Mouse (Mus musculus) embryonic facial prominence, embryonic 15.5 days (tissue): ENCODE data around the gene Zc3h12b. TPM values are rescaled to one million over a fixed set of nuclear protein-coding genes. Genes with fewer than 3 reads are reported as not detected.

Experiments
- ATAC-seq: fragments of 200-750 bp; cut with Nextera tagmentation; 2 replicates; pipeline ENCODE4 v1.8.0; 2017; ENCODE audit warnings: low read depth, moderate TSS enrichment; ENCODE audit not compliant: insufficient number of reproducible peaks, low FRiP score, low TSS enrichment
- H3K27ac ChIP-seq: fragments of 300-500 bp; sonication (generic); replicated peaks from 2 replicates; pipeline ENCODE4 v1.5.1; 2015; ENCODE audit warnings: mild to moderate bottlenecking, inconsistent platforms
- H3K27me3 ChIP-seq: fragments of 300-500 bp; sonication (generic); 2 replicates; pipeline ENCODE4 v1.6.1; 2015; ENCODE audit warnings: inconsistent platforms
- H3K36me3 ChIP-seq: fragments of 300-500 bp; sonication (generic); 2 replicates; pipeline ENCODE4 v1.6.1; 2015; ENCODE audit warnings: mild to moderate bottlenecking, inconsistent platforms
- H3K4me1 ChIP-seq: fragments of 300-500 bp; sonication (generic); 2 replicates; pipeline ENCODE4 v1.6.1; 2015; ENCODE audit warnings: inconsistent platforms
- H3K4me2 ChIP-seq: fragments of 300-500 bp; sonication (generic); replicated peaks from 2 replicates; pipeline ENCODE4 v1.6.1; 2015; ENCODE audit warnings: mild to moderate bottlenecking, inconsistent platforms
- H3K4me3 ChIP-seq: fragments of 300-500 bp; sonication (generic); replicated peaks from 2 replicates; pipeline ENCODE4 v1.5.1; 2015; ENCODE audit warnings: mild to moderate bottlenecking, inconsistent platforms
- H3K9ac ChIP-seq: fragments of 300-500 bp; sonication (generic); 2 replicates; pipeline ENCODE4 v1.6.1; 2015; ENCODE audit warnings: inconsistent platforms
- H3K9me3 ChIP-seq: fragments of 300-500 bp; sonication (generic); replicated peaks from 2 replicates; pipeline ENCODE4 v1.6.1; 2016; ENCODE audit warnings: inconsistent platforms
- WGBS: fragments of 180-500 bp; shearing (Covaris S2); methylation state at CpG from one replicate; pipeline ENCODE4 v1.1.7; 2015; 5-methylcytosine and 5-hydroxymethylcytosine counted together
- polyA plus RNA-seq: library from polyadenylated mRNA; unstranded; fragments of >200 nt; fragmentation: Nextera tagmentation; extraction: Ambion mirVana; gene quantifications from 2 replicates; pipeline ENCODE4 v1.2.1, GENCODE M21; 2015

Zc3h12b gene
- 3.1 and 3.4 TPM in 2 replicates for polyA plus RNA-seq

GRCm38 (mm10) chrX:95711227-95712111, at the start of gene Zc3h12b:
TSS of gene Zc3h12b (plus strand) at chrX:95711678.
- Histone ChIP-seq H3K27me3 (no peaks in the 10 kb centered on the region), H3K9me3 (no peaks in the 10 kb centered on the region), H3K4me3 (peak within 1 kb of the TSS; percentile 51), H3K36me3 (no peaks in the 10 kb centered on the region), H3K9ac (0 out of 2 replicates have a peak within 1 kb of the TSS, but pooled peaks have one; percentile 1), H3K27ac (peak within 1 kb of the TSS; percentile 80), H3K4me2 (peak within 1 kb of the TSS; percentile 45), H3K4me1 (no peaks in the 10 kb centered on the region)
- peak; percentile 94 for ATAC-seq
- WGBS = 18% methylated on average over 46 of the region's 46 CpGs

- Histone ChIP-seq H3K9ac (no peak overlapping the region), H3K4me1 (no peaks in the 10 kb centered on the region), H3K36me3 (no peaks in the 10 kb centered on the region), H3K4me2 (no peak overlapping the region), H3K27ac (no peak overlapping the region), H3K4me3 (no peak overlapping the region), H3K27me3 (no peaks in the 10 kb centered on the region), H3K9me3 (no peaks in the 10 kb centered on the region)
- no peak for ATAC-seq
- WGBS = 86% methylated on average over 1 of the region's 1 CpGs
Observed at GRCm38 (mm10) chrX:95682206-95682605, 29.3 kb upstream of the Zc3h12b start.

GRCm38 (mm10) chrX:95687119-95687518, 24.4 kb upstream of the Zc3h12b start:
- Histone ChIP-seq H3K4me2 (no peak overlapping the region), H3K36me3 (no peaks in the 10 kb centered on the region), H3K9me3 (no peaks in the 10 kb centered on the region), H3K4me1 (no peaks in the 10 kb centered on the region), H3K9ac (no peak overlapping the region), H3K27ac (no peak overlapping the region), H3K4me3 (no peak overlapping the region), H3K27me3 (no peaks in the 10 kb centered on the region)
- WGBS = 36% methylated on average over 1 of the region's 1 CpGs
- no peak for ATAC-seq

- Histone ChIP-seq H3K27ac (no peak overlapping the region), H3K36me3 (no peaks in the 10 kb centered on the region), H3K4me1 (no peaks in the 10 kb centered on the region), H3K4me2 (no peak overlapping the region), H3K27me3 (no peaks in the 10 kb centered on the region), H3K9ac (no peak overlapping the region), H3K9me3 (no peaks in the 10 kb centered on the region), H3K4me3 (no peak overlapping the region)
- 39% methylated on average over 2 of the region's 2 CpGs for WGBS
- ATAC-seq = no peak
Observed at GRCm38 (mm10) chrX:95738253-95738652, 26.8 kb downstream of the Zc3h12b start.

GRCm38 (mm10) chrX:95795881-95796280, 84.4 kb downstream of the Zc3h12b start:
- no peak overlapping the region for H3K4me2 ChIP-seq
- H3K27me3 ChIP-seq = no peaks in the 10 kb centered on the region
- 84% methylated on average over 3 of the region's 3 CpGs for WGBS
- H3K27ac ChIP-seq = no peak overlapping the region
- H3K4me3 ChIP-seq = no peak overlapping the region
- H3K9ac ChIP-seq = no peak overlapping the region
- no peaks in the 10 kb centered on the region for H3K4me1 ChIP-seq
- no peak for ATAC-seq
- H3K36me3 ChIP-seq = no peaks in the 10 kb centered on the region
- H3K9me3 ChIP-seq = no peaks in the 10 kb centered on the region

- ATAC-seq = no peak
- WGBS = 67% methylated on average over 1 of the region's 1 CpGs
- no peak overlapping the region for H3K4me3 ChIP-seq
Observed at GRCm38 (mm10) chrX:95801790-95802189, 90.3 kb downstream of the Zc3h12b start.

GRCm38 (mm10) chrX:95852806-95853205, 141.3 kb downstream of the Zc3h12b start:
- H3K9ac ChIP-seq = no peak overlapping the region
- WGBS = 63% methylated on average over 8 of the region's 14 CpGs
- no peak overlapping the region for H3K4me2 ChIP-seq
- no peaks in the 10 kb centered on the region for H3K27me3 ChIP-seq
- no peak overlapping the region for H3K4me3 ChIP-seq
- no peaks in the 10 kb centered on the region for H3K4me1 ChIP-seq
- no peaks in the 10 kb centered on the region for H3K36me3 ChIP-seq
- H3K9me3 ChIP-seq = no peaks in the 10 kb centered on the region
- no peak overlapping the region for H3K27ac ChIP-seq
- ATAC-seq = no peak

More at GRCm38 (mm10) chrX:95801790-95802189, 90.3 kb downstream of the Zc3h12b start:
- Histone ChIP-seq H3K4me1 (no peaks in the 10 kb centered on the region), H3K9me3 (no peaks in the 10 kb centered on the region), H3K36me3 (no peaks in the 10 kb centered on the region), H3K27me3 (no peaks in the 10 kb centered on the region), H3K4me2 (no peak overlapping the region), H3K9ac (no peak overlapping the region), H3K27ac (no peak overlapping the region)

GRCm38 (mm10) chrX:95881111-95881510, 169.6 kb downstream of the Zc3h12b start:
- Histone ChIP-seq H3K27ac (no peak overlapping the region), H3K9me3 (no peaks in the 10 kb centered on the region), H3K4me1 (no peaks in the 10 kb centered on the region), H3K9ac (no peak overlapping the region), H3K4me2 (no peak overlapping the region), H3K27me3 (no peaks in the 10 kb centered on the region), H3K36me3 (no peaks in the 10 kb centered on the region), H3K4me3 (no peak overlapping the region)
- no peak for ATAC-seq

GRCm38 (mm10) chrX:95902716-95903115, 191.2 kb downstream of the Zc3h12b start:
- Histone ChIP-seq H3K27ac (no peak overlapping the region), H3K4me3 (no peak overlapping the region), H3K27me3 (no peaks in the 10 kb centered on the region), H3K4me1 (no peaks in the 10 kb centered on the region), H3K9me3 (no peaks in the 10 kb centered on the region), H3K9ac (no peak overlapping the region), H3K4me2 (no peak overlapping the region), H3K36me3 (no peaks in the 10 kb centered on the region)
- 79% methylated on average over 3 of the region's 3 CpGs for whole genome bisulfite sequencing
- no peak for ATAC-seq

- H3K4me2 ChIP-seq = no peak overlapping the region
- H3K9me3 ChIP-seq = no peaks in the 10 kb centered on the region
- no peaks in the 10 kb centered on the region for H3K27me3 ChIP-seq
- H3K4me1 ChIP-seq = no peaks in the 10 kb centered on the region
- H3K27ac ChIP-seq = no peak overlapping the region
- WGBS = 94% methylated on average over 2 of the region's 2 CpGs
- no peak for ATAC-seq
- no peak overlapping the region for H3K9ac ChIP-seq
- no peak overlapping the region for H3K4me3 ChIP-seq
- H3K36me3 ChIP-seq = peaks cover 6% of the 10 kb centered on the region; the same call in 1 of the 2 replicates
Observed at GRCm38 (mm10) chrX:95935481-95935880, 224.0 kb downstream of the Zc3h12b start.

- no peak for ATAC-seq
- no peaks in the 10 kb centered on the region for H3K9me3 ChIP-seq
- WGBS = 87% methylated on average over 2 of the region's 2 CpGs
- H3K4me2 ChIP-seq = no peak overlapping the region
- H3K36me3 ChIP-seq = peaks cover 19% of the 10 kb centered on the region; the same call in 1 of the 2 replicates
- no peaks in the 10 kb centered on the region for H3K4me1 ChIP-seq
- H3K9ac ChIP-seq = no peak overlapping the region
- H3K27me3 ChIP-seq = no peaks in the 10 kb centered on the region; the same call in 1 of the 2 replicates
- no peak overlapping the region for H3K27ac ChIP-seq
- no peak overlapping the region for H3K4me3 ChIP-seq
Observed at GRCm38 (mm10) chrX:95945496-95945895, 234.0 kb downstream of the Zc3h12b start.
